Mouse (Mus musculus) heart, embryonic 10.5 days (tissue): Measurements from ENCODE around the gene Cldn19. TPM values are rescaled to one million over a fixed set of nuclear protein-coding genes. Genes with fewer than 3 reads are reported as not detected.

Experiments used
- DNase-seq: peaks from one replicate; pipeline ENCODE4 v3.0.0-alpha.2; 2017; ENCODE audit warnings: low spot score
- H3K27ac ChIP-seq: fragments of 300-500 bp; sonication (generic); 2 replicates; pipeline ENCODE4 v1.5.1; 2016; ENCODE audit warnings: mild to moderate bottlenecking
- H3K27me3 ChIP-seq: fragments of 300-500 bp; sonication (generic); 2 replicates; pipeline ENCODE4 v1.6.1; 2016; ENCODE audit warnings: mild to moderate bottlenecking; ENCODE audit not compliant: poor library complexity, insufficient read depth, severe bottlenecking
- H3K36me3 ChIP-seq: fragments of 300-500 bp; sonication (generic); 2 replicates; pipeline ENCODE4 v1.6.1; 2016; ENCODE audit warnings: mild to moderate bottlenecking, moderate library complexity
- H3K4me1 ChIP-seq: fragments of 300-500 bp; sonication (generic); 2 replicates; pipeline ENCODE4 v1.6.1; 2016; ENCODE audit warnings: mild to moderate bottlenecking
- H3K4me3 ChIP-seq: fragments of 300-500 bp; sonication (generic); 2 replicates; pipeline ENCODE4 v1.5.1; 2016; ENCODE audit warnings: mild to moderate bottlenecking, moderate library complexity
- H3K9me3 ChIP-seq: fragments of 300-500 bp; sonication (generic); 2 replicates; pipeline ENCODE4 v1.6.1; 2016; ENCODE audit warnings: mild to moderate bottlenecking, moderate library complexity
- WGBS: fragments of 180-500 bp; shearing (Covaris S2); methylation state at CpG from one replicate; pipeline ENCODE4 v1.1.7; 2016; 5-methylcytosine and 5-hydroxymethylcytosine counted together
- polyA plus RNA-seq: library from polyadenylated mRNA; unstranded; fragments of >200 nt; fragmentation: Nextera tagmentation; extraction: Ambion mirVana; gene quantifications from 2 replicates; pipeline ENCODE4 v1.2.1, GENCODE M21; 2016

Cldn19 gene
- polyA plus RNA-seq, 1 experiment from 2014 or later = not detected

- H3K27ac ChIP-seq = no peak overlapping the region
- DNase-seq = no peak
- peaks cover 73% of the 10 kb centered on the region for H3K36me3 ChIP-seq
- H3K27me3 ChIP-seq = no peaks in the 10 kb centered on the region
- WGBS = 92% methylated on average over 12 of the region's 12 CpGs
- H3K4me1 ChIP-seq = peaks cover 27% of the 10 kb centered on the region
- no peaks in the 10 kb centered on the region for H3K9me3 ChIP-seq
- no peak overlapping the region for H3K4me3 ChIP-seq
These were observed 12.6 kb upstream of the Cldn19 start for GRCm38 (mm10) chr4:119242571-119242970.

DNA sequence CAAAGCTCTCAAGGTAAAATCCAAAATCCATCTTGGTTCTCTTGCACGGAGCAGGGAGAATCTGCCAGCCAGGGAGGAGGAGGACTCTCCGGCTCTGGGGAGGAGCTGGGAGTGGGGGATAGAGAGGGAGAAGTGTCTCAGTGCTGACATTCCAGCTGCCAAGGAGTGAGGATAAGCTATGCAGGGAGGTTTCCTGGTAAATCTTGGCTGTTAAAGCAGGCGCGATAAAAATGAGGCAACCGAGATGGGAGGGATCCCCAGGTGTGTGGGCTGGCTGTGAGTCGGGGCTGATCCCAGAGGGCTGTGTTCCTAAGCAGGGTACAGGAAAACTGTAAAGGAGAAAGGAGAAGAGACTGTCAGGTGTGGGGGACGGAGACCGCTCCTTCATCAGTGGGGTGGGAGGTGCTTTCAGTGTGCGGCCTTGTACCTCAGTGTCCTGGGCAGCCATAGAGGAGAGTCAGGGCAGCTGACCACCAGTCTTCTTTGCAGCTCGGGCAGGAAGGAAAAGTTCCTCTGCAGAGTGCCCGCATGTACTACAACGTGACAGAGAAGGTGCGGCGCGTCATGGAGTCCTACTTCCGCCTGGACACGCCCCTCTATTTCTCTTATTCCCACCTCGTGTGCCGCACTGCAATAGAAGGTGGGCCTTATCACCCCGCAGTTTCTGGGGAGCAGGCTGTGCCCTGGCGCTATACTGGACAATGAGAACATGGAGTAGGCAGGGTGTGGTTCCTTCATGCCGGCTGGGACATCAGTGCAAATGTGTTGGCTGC is 10.6 kb upstream of the Cldn19 start:
- Histone ChIP-seq H3K4me3 (no peak overlapping the region), H3K4me1 (peaks cover 22% of the 10 kb centered on the region), H3K36me3 (peaks cover 80% of the 10 kb centered on the region), H3K27me3 (no peaks in the 10 kb centered on the region), H3K9me3 (no peaks in the 10 kb centered on the region), H3K27ac (no peak overlapping the region)
- DNase-seq = peak; percentile 65
- 71% methylated on average over 22 of the region's 22 CpGs for WGBS

DNA sequence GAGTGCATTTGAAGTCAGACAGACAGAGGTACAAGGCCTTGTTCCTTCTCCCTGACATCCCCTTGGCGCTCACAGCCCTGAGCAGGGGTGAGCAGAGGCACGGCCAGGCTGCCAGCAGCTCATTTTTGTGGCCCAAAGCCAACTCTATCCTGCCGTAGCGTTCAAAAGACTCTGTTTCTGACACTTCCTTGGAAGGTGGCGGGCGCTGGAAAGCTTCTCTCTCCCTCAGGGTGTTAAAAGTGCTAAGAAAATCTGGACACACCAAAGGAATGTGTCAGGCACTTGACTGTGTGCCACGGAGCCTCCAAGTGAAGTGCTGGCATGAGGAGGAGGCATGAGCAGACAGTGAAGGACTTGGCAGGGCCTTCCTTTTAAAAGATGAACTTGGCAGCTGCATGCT is 9.7 kb upstream of the Cldn19 start:
- peak overlapping the region; percentile 36; the same call in 1 of the 2 replicates for H3K27ac ChIP-seq
- peak; percentile 73 for DNase-seq
- H3K4me1 ChIP-seq = peaks cover 22% of the 10 kb centered on the region
- 58% methylated on average over 7 of the region's 7 CpGs for WGBS
- H3K36me3 ChIP-seq = peaks cover 78% of the 10 kb centered on the region
- H3K27me3 ChIP-seq = no peaks in the 10 kb centered on the region
- H3K4me3 ChIP-seq = no peak overlapping the region
- H3K9me3 ChIP-seq = no peaks in the 10 kb centered on the region

DNA sequence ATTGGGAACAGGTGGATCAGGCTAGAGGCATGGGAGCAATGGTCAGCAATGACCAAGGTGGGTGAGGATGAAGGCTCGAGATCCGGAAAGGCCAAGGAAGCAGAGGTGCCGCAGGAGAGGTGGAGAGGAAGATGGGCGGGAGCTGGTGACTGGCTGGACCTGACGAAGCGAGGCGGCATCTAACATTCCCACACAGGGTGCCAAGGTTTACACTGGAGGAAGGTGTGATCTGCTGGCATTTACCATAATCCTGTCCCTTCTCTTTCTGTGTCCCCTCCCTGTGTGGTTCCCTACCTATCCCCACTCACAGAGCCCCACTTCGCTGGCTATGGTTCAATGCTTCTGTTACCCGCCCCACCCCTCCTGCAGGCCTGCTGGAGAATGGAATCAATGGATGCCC is 9.3 kb upstream of the Cldn19 start:
- no peak overlapping the region for H3K4me3 ChIP-seq
- peaks cover 76% of the 10 kb centered on the region for H3K36me3 ChIP-seq
- no peaks in the 10 kb centered on the region for H3K9me3 ChIP-seq
- H3K4me1 ChIP-seq = peaks cover 22% of the 10 kb centered on the region
- H3K27ac ChIP-seq = no peak overlapping the region
- no peak for DNase-seq
- 87% methylated on average over 9 of the region's 9 CpGs for WGBS
- no peaks in the 10 kb centered on the region for H3K27me3 ChIP-seq

GRCm38 (mm10) chr4:119246688-119247225 is 8.5 kb upstream of the Cldn19 start:
- H3K36me3 ChIP-seq = peaks cover 68% of the 10 kb centered on the region
- 81% methylated on average over 14 of the region's 14 CpGs for WGBS

GRCm38 (mm10) chr4:119247462-119248235 is 7.6 kb upstream of the Cldn19 start:
- H3K27ac ChIP-seq = 0 out of 2 replicates have a peak overlapping the region, but pooled peaks have one; percentile 23
- H3K36me3 ChIP-seq = peaks cover 59% of the 10 kb centered on the region
- no peak overlapping the region for H3K4me3 ChIP-seq
- DNase-seq = no peak
- H3K9me3 ChIP-seq = no peaks in the 10 kb centered on the region
- no peaks in the 10 kb centered on the region for H3K27me3 ChIP-seq
- WGBS = 38% methylated on average over 13 of the region's 13 CpGs
- H3K4me1 ChIP-seq = peaks cover 10% of the 10 kb centered on the region; the same call in 1 of the 2 replicates

More at GRCm38 (mm10) chr4:119246688-119247225, 8.5 kb upstream of the Cldn19 start:
- Histone ChIP-seq H3K27me3 (no peaks in the 10 kb centered on the region), H3K9me3 (no peaks in the 10 kb centered on the region), H3K4me3 (no peak overlapping the region), H3K4me1 (peaks cover 16% of the 10 kb centered on the region), H3K27ac (no peak overlapping the region)
- DNase-seq = no peak

GRCm38 (mm10) chr4:119248407-119248965 is 6.7 kb upstream of the Cldn19 start:
- Histone ChIP-seq H3K36me3 (peaks cover 50% of the 10 kb centered on the region), H3K9me3 (no peaks in the 10 kb centered on the region), H3K4me1 (peaks cover 10% of the 10 kb centered on the region; the same call in 1 of the 2 replicates), H3K27me3 (no peaks in the 10 kb centered on the region), H3K27ac (no peak overlapping the region), H3K4me3 (no peak overlapping the region)
- 85% methylated on average over 11 of the region's 11 CpGs for WGBS
- no peak for DNase-seq

GRCm38 (mm10) chr4:119252025-119252808 is 3.0 kb upstream of the Cldn19 start:
- H3K36me3 ChIP-seq = peaks cover 15% of the 10 kb centered on the region; the same call in 1 of the 2 replicates
- H3K27me3 ChIP-seq = peaks cover 3% of the 10 kb centered on the region; the same call in 1 of the 2 replicates
- DNase-seq = no peak
- H3K27ac ChIP-seq = no peak overlapping the region
- H3K4me3 ChIP-seq = no peak overlapping the region
- 51% methylated on average over 7 of the region's 7 CpGs for WGBS
- no peaks in the 10 kb centered on the region for H3K9me3 ChIP-seq
- H3K4me1 ChIP-seq = peaks cover 15% of the 10 kb centered on the region

GRCm38 (mm10) chr4:119254012-119254618 is 1.1 kb upstream of the Cldn19 start:
- H3K9me3 ChIP-seq = no peaks in the 10 kb centered on the region
- H3K36me3 ChIP-seq = no peaks in the 10 kb centered on the region
- 40% methylated on average over 9 of the region's 9 CpGs for WGBS
- DNase-seq = no peak
- peak overlapping the region; percentile 18; the same call in 1 of the 2 replicates for H3K27ac ChIP-seq
- H3K4me1 ChIP-seq = peaks cover 15% of the 10 kb centered on the region
- H3K4me3 ChIP-seq = 0 out of 2 replicates have a peak overlapping the region, but pooled peaks have one; percentile 12
- H3K27me3 ChIP-seq = peaks cover 9% of the 10 kb centered on the region; the same call in 1 of the 2 replicates

DNA sequence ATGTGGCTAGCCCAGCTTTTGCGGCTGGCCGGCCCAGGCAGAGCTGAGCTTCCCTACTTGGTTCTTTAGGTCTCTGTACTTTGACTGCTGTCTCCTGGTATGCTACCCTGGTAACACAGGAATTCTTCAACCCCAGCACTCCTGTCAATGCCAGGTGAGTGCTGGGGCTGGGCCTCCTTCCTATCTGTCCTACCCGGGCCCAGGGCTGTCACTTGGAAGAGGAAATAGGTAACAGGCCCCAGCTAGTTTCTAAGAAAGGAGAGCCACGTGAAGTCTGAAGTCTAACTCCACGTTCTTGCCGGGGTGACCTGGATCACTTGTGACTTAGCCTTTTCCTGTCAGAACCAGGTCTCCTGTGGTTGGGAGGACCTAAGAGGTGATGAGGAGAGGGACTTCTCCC is 1.9 kb downstream of the Cldn19 start:
- H3K4me3 ChIP-seq = no peak overlapping the region
- no peak overlapping the region for H3K27ac ChIP-seq
- no peak for DNase-seq
- H3K36me3 ChIP-seq = no peaks in the 10 kb centered on the region
- WGBS = 65% methylated on average over 6 of the region's 6 CpGs
- H3K9me3 ChIP-seq = no peaks in the 10 kb centered on the region
- peaks cover 9% of the 10 kb centered on the region; the same call in 1 of the 2 replicates for H3K27me3 ChIP-seq
- peaks cover 34% of the 10 kb centered on the region for H3K4me1 ChIP-seq

- H3K4me3 ChIP-seq = no peak overlapping the region
- H3K4me1 ChIP-seq = peaks cover 24% of the 10 kb centered on the region
- DNase-seq = no peak
- no peak overlapping the region for H3K27ac ChIP-seq
- peaks cover 6% of the 10 kb centered on the region; the same call in 1 of the 2 replicates for H3K27me3 ChIP-seq
- H3K9me3 ChIP-seq = no peaks in the 10 kb centered on the region
- H3K36me3 ChIP-seq = no peaks in the 10 kb centered on the region
- WGBS = 76% methylated on average over 15 of the region's 15 CpGs
These were observed 4.4 kb downstream of the Cldn19 start for GRCm38 (mm10) chr4:119259344-119260254.
